Mouse (Mus musculus) hindbrain, embryonic 11.5 days (tissue): ENCODE data around the gene Aunip. TPM values are rescaled to one million over a fixed set of nuclear protein-coding genes. Genes with fewer than 3 reads are reported as not detected.
"Not testable (repeated sequence)": the region's sequence is repeated elsewhere in the genome, so short reads cannot be mapped to it uniquely, and the experiment has no call there.

Source experiments
- ATAC-seq: fragments of 200-750 bp; cut with Nextera tagmentation; 2 replicates; pipeline ENCODE4 v1.8.0; 2017; ENCODE audit warnings: mild to moderate bottlenecking, moderate TSS enrichment, moderate library complexity; ENCODE audit not compliant: low FRiP score
- DNase-seq: peaks from one replicate; pipeline ENCODE4 v3.0.0-alpha.2; 2015; ENCODE audit warnings: low spot score
- H3K27ac ChIP-seq: fragments of 300-500 bp; sonication (generic); 2 replicates; pipeline ENCODE4 v1.5.1; 2014; ENCODE audit warnings: mild to moderate bottlenecking, low read depth, low read length
- H3K27me3 ChIP-seq: fragments of 300-500 bp; sonication (generic); 2 replicates; pipeline ENCODE4 v1.6.1; 2014; ENCODE audit warnings: mild to moderate bottlenecking, low read length, moderate library complexity, mixed read lengths; ENCODE audit not compliant: control insufficient read depth, insufficient read depth
- H3K36me3 ChIP-seq: fragments of 300-500 bp; sonication (generic); 2 replicates; pipeline ENCODE4 v1.6.1; 2014; ENCODE audit warnings: mild to moderate bottlenecking, low read length, moderate library complexity, mixed read lengths; ENCODE audit not compliant: control insufficient read depth, insufficient read depth
- H3K4me1 ChIP-seq: fragments of 300-500 bp; sonication (generic); replicated peaks from 2 replicates; pipeline ENCODE4 v1.6.1; 2014; ENCODE audit warnings: low read length, mixed read lengths; ENCODE audit not compliant: control insufficient read depth, insufficient read depth
- H3K4me2 ChIP-seq: fragments of 300-500 bp; sonication (generic); replicated peaks from 2 replicates; pipeline ENCODE4 v1.6.1; 2014; ENCODE audit warnings: mild to moderate bottlenecking, low read depth, low read length
- H3K4me3 ChIP-seq: fragments of 300-500 bp; sonication (generic); 2 replicates; pipeline ENCODE4 v1.5.1; 2014; ENCODE audit warnings: low read depth, low read length
- H3K9ac ChIP-seq: fragments of 300-500 bp; sonication (generic); 2 replicates; pipeline ENCODE4 v1.6.1; 2014; ENCODE audit warnings: low read depth, low read length
- H3K9me3 ChIP-seq: fragments of 300-500 bp; sonication (generic); 2 replicates; pipeline ENCODE4 v1.6.1; 2016; ENCODE audit warnings: low read length; ENCODE audit not compliant: control insufficient read depth
- WGBS: fragments of 180-500 bp; shearing (Covaris S2); extraction: QIAGEN DNeasy Blood & Tissue Kit; methylation state at CpG from one replicate; pipeline ENCODE4 v1.1.7; 2014; 5-methylcytosine and 5-hydroxymethylcytosine counted together
- polyA plus RNA-seq: library from polyadenylated mRNA; unstranded; fragments of >200 nt; fragmentation: Nextera tagmentation; extraction: Ambion mirVana; gene quantifications from 2 replicates; pipeline ENCODE4 v1.2.1, GENCODE M21; 2014

The Aunip gene
- polyA plus RNA-seq, 1 experiment from 2014 or later, result 4.4 TPM

DNA sequence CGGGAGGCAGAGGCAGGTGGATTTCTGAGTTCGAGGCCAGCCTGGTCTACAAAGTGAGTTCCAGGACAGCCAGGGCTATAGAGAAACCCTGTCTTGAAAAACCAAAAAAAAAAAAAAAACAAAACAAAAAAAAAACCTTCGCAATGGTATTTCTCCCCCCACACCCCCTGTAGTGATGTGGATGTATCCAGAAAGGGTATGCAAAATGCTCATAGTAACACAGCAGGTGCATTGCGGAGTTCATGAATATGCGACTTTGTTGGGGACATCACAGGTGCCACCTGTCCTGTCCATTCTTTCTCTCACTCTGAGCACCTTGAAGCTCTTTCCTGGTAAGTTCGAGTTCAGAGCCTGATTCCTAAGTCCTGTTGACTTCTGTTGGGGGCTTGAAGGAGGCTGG lies 16.6 kb upstream of the Aunip start:
- not testable (repeated sequence) for H3K9me3 ChIP-seq, ATAC-seq

DNA sequence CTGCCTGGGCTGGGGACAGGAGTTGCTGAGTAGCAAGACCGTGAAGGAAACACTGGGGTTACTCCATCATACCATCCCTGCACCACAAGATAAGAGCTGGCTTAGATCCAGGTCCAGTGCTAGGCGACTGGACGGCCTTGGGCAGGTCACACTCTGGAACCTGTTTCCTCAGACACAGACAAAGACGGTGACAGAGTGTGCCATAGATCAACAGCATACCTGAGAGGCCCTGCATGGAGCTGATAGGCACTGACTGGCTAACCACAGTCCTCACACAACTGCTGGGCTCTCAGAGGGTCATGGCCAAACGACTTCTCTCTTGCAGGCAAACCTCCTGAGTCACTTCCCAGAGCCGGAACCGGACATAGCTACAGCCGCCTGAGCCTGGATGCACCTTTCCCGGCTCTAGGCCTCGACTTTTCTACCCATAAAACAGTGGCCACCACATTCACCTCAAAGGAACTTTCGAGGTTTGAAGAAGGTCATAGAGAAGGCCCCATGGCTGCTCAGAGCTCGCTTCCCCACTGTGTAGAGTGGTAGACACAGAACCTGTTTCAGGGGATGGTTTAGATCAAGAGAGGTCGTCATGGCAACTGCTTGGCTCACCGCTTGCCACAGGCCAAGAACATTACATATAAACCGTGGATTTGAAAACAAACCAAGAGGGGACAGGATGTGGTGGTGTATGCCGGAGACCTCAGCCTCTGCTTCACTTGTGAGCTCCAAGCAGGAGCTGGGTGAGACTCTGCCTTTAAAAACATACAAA lies 15.8 kb upstream of the Aunip start:
- ATAC-seq (no peak), DNase-seq (no peak)
- no peak overlapping the region for H3K9ac ChIP-seq
- H3K4me3 ChIP-seq, result no peak overlapping the region
- H3K27ac ChIP-seq, result no peak overlapping the region
- H3K9me3 ChIP-seq, result no peaks in the 10 kb centered on the region
- H3K4me2 ChIP-seq, result no peak overlapping the region
- no peaks in the 10 kb centered on the region for H3K4me1 ChIP-seq
- no peaks in the 10 kb centered on the region for H3K27me3 ChIP-seq
- H3K36me3 ChIP-seq, result no peaks in the 10 kb centered on the region
- 72% methylated on average over 16 of the region's 16 CpGs for WGBS

More for the DNA sequence above, 16.6 kb upstream of the Aunip start:
- H3K4me2 ChIP-seq, H3K9ac ChIP-seq, H3K27ac ChIP-seq, H3K4me1 ChIP-seq, H3K4me3 ChIP-seq, DNase-seq, H3K27me3 ChIP-seq, H3K36me3 ChIP-seq: not testable (repeated sequence)
- WGBS, result 88% methylated on average over 6 of the region's 6 CpGs

DNA sequence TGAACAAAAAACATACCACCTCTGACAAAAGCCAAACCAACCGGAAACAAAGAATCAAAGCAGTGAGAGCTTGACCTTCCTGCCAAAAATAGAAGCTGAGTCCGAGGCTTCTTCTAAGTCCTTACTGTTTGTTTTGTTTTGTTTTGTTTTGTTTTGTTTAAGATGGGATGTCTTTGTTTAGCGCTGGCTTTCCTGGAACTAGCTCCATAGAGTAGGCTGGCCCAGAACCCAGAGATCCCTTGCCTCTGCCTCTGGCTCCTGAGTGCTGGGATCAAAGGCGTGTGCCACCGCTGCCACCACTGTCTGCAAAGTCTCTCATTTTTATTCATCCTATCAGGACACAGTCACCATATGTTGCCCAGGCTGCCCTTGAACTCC lies 15.3 kb upstream of the Aunip start:
- WGBS, result 70% methylated on average over 5 of the region's 5 CpGs
- no peak for ATAC-seq

DNA sequence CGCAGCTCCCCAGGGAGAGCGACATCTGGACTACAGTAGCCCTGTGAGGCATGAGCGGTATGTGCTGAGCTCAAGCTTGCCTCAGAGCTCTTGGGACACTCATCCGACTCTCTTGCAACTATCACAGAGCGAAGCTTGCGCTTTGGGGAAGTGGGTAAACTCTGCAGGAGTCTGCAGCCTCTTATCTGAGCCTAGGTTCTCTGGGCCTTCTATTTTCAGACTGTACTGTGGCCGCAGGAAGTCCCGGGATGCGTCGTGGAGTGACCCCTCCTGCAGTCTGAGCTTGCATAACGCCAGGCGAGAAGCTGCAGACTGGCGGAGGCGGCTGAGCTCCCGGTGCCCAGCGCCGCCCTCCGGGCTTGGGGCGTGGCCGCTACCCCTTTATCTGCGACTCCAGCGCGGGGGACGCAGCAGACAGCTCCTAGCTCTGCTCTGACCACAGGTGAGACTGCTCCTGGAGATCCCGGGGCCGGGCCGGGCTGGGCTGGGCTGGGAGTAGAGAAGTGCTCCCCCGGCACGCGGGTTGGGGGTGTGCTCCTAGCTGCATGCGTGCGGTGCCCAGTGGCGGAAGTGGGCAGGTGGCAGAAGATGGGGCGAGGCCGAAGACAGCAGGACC lies 14.1 kb upstream of the Aunip start, which contains the start of gene Paqr7:
Paqr7 (plus strand) TSS at position 103 of the 616 bp plus-strand sequence.
- DNase-seq, result peak; percentile 56
- H3K27me3 ChIP-seq, result no peaks in the 10 kb centered on the region
- no peaks in the 10 kb centered on the region for H3K36me3 ChIP-seq
- H3K27ac ChIP-seq, result no peak within 1 kb of the TSS
- peak within 1 kb of the TSS; percentile 98 for H3K4me2 ChIP-seq
- H3K9ac ChIP-seq, result peak within 1 kb of the TSS; percentile 67
- no peaks in the 10 kb centered on the region for H3K9me3 ChIP-seq
- WGBS, result 3% methylated on average over 35 of the region's 35 CpGs
- H3K4me3 ChIP-seq, result peak within 1 kb of the TSS; percentile 51
- H3K4me1 ChIP-seq, result no peaks in the 10 kb centered on the region
- ATAC-seq, result peak; percentile 67

More for the DNA sequence above, 15.3 kb upstream of the Aunip start:
- Histone ChIP-seq H3K4me3 (no peak overlapping the region), H3K27me3 (no peaks in the 10 kb centered on the region), H3K9me3 (no peaks in the 10 kb centered on the region), H3K9ac (no peak overlapping the region), H3K4me2 (no peak overlapping the region), H3K27ac (no peak overlapping the region), H3K4me1 (no peaks in the 10 kb centered on the region), H3K36me3 (no peaks in the 10 kb centered on the region)
- no peak for DNase-seq

DNA sequence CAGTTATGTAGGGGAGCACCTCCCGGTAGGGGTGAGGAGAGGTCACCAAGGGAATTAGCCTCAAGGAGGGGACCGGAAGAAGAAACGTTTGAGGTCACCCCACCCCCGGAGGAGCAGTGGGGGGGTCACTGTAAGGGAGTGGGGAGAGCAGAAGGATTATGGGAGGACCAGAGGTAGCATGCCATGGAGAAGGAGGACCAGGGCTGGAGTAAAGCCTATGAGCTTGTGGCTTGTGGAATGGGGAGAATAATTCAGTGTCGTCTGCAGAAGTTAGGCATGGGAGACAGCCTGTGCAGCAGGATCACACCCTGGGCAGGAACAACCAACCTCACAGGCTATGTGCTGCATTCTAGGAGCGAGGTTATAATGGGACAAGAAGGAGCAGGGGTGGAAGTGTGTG lies 13.6 kb upstream of the Aunip start:
- Histone ChIP-seq H3K9me3 (no peaks in the 10 kb centered on the region), H3K4me3 (peak overlapping the region; percentile 51), H3K27me3 (no peaks in the 10 kb centered on the region), H3K4me2 (peak overlapping the region; percentile 98), H3K9ac (peak overlapping the region; percentile 67), H3K36me3 (no peaks in the 10 kb centered on the region), H3K27ac (no peak overlapping the region), H3K4me1 (no peaks in the 10 kb centered on the region)
- 9% methylated on average over 6 of the region's 6 CpGs for WGBS
- ATAC-seq (no peak), DNase-seq (no peak)

DNA sequence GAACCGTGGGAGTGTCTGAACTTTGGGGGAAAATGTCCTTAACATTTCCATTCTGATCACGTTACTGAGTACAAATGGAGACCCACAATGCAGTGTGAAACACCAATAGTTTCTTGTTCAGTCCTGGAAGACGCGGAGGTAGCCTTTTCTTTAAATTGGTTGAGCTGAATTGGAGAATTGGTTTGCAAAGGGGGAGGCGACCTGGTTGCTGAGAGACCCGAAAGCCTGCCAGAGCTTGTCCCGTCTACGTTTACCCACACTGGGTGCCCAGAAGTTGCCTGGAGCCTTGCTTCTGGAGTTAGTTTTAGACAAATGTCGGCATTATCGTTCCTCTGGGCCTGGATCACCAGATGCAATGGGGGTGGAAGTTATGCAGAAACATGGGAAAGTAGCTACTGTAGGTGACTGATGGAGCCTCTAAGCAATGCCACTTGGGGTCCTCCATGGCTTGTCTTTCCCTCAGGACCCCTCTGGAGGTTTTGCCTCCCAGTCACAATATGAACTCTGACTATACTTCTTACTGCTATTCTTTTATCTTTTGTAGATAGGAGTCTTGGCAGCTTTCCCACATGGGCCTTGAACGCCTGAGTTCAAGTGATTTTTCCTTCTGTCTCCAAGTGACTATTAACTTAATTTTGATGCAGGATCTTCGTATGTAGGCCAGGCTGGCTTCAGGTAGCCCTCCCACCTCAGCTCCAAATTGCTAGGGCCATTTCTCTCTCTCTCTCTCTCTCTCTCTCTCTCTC lies 12.6 kb upstream of the Aunip start:
- DNase-seq, result no peak
- WGBS, result 77% methylated on average over 12 of the region's 12 CpGs
- Histone ChIP-seq H3K36me3 (no peaks in the 10 kb centered on the region), H3K9me3 (no peaks in the 10 kb centered on the region), H3K27me3 (no peaks in the 10 kb centered on the region), H3K27ac (no peak overlapping the region), H3K9ac (no peak overlapping the region), H3K4me3 (no peak overlapping the region), H3K4me1 (no peaks in the 10 kb centered on the region), H3K4me2 (no peak overlapping the region)
- ATAC-seq, result no peak

DNA sequence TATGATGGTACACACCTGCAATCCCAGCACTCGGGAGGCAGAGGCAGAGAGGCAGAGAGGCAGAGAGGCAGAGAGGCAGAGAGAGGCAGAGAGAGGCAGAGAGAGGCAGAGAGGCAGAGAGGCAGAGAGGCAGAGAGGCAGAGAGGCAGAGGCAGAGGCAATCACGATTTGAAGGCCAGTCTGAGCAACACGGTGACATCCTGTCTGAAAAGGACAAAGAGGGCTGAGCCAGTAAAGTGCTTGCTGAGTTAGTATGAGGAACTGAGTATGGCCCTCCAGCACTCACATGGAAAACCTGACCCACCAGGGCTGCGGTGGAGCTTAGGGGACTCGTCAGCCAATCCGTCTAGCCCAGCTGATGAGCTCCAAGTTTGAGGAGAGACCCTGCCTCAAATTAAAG lies 11.8 kb upstream of the Aunip start:
- H3K4me1 ChIP-seq, H3K4me2 ChIP-seq, H3K9me3 ChIP-seq, DNase-seq, H3K9ac ChIP-seq, ATAC-seq, H3K27ac ChIP-seq, H3K36me3 ChIP-seq, H3K27me3 ChIP-seq, H3K4me3 ChIP-seq: not testable (repeated sequence)
- WGBS, result 84% methylated on average over 6 of the region's 6 CpGs

DNA sequence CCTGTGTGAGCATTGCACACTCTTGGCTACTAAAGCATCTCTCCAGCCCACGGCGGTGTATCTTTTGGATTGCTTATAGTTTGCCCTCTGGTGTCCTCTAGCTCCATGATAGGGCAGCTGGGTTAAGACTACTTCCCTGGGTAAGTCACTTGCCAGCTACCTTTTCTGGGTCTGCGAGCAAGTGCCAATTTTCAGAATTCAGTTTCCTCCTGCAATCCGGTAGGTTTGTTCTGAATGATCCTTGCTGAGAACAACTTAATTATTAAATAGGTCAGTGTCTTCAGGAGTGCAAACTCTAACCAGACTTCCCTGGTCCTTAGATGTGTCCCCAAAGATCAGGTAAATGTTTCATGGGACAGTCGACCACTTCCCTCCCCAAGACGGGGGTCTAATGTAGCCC lies 9.7 kb upstream of the Aunip start:
- no peak overlapping the region for H3K4me2 ChIP-seq
- no peak overlapping the region for H3K9ac ChIP-seq
- H3K4me1 ChIP-seq, result no peaks in the 10 kb centered on the region
- no peak overlapping the region for H3K4me3 ChIP-seq
- ATAC-seq, result no peak
- H3K36me3 ChIP-seq, result no peaks in the 10 kb centered on the region
- 89% methylated on average over 6 of the region's 6 CpGs for WGBS
- no peak overlapping the region for H3K27ac ChIP-seq
- H3K9me3 ChIP-seq, result no peaks in the 10 kb centered on the region
- no peak for DNase-seq
- H3K27me3 ChIP-seq, result no peaks in the 10 kb centered on the region
